Mouse (Mus musculus): ENCODE measurements around the gene Tmem198.

Tmem198 gene

DNA sequence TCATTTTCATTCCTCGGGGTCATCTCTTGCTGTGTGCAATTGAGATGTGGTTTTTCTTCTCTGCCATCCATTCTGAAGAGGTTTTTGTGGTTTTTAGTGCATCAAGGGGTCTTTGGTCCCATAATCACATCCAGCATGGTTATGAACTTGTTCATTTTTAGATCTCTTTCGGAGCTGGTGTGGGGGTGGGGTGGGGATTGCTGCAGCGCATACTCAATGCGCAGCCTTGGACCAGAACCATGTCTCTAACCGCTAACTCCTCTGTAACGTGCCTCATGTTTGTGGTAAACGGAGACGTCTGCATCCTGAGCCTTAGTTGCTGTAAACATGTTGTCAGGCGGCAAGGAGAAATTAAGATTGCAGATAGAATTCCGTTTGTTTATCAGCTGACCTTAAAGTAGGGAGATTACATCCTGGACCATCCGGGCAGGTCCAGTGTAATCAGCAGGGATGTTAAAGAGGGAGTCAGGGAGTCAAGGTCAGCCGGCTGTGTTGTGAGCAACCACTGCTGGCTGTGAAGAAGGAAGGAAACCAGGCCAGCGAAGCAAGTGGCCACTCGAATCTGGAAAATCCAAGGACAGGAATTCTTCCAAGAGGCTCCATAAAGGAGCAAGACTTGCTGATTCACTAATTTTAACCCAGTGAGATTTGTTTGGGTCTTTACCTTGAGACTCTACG lies 37.5 kb downstream of the Tmem198 start:
- no peak for DNase-seq (ENCODE audit: low read depth, low spot score)

DNA sequence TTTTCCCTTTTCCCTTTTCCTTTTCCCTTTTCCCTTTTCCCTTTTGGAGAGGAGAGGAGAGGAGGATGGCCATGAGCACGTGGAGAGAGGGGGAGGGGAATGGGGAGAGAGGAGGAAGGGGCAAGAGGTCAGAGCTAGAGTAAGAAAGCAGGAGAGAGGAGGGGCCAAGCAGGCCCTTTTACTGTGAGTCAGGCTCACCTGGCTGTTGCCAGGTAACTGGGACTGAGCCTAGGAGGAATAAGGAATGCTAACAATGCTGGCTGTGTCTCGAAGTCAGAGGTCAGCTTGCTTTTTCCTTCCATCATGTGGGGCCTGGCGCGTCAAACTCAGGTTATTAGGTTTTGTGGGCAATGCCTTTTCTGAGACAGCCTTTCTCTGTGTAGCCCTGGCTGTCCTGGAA lies 38.7 kb downstream of the Tmem198 start:
- DNase-seq (ENCODE audit: low read depth, low spot score) = no peak

DNA sequence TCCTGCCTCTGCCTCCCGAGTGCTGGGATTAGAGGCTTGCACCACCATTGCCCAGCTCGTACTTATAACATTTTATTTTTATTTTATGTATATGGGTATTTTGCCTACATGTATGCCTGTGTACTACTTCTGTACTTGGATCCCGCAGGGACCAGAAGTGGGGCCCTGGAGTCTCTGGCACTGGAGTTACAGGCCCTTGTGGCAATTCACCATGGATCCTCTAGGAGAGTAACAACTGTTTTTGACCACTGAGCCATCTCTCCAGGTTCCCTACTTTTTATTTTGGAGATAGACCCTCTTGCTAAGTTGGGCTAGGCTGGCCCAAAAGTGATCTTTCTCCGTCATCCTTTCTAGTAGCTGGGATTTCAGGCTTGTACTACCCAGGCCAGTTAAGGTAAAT lies 39.1 kb downstream of the Tmem198 start:
- no peak for DNase-seq (ENCODE audit: low read depth, low spot score)

DNA sequence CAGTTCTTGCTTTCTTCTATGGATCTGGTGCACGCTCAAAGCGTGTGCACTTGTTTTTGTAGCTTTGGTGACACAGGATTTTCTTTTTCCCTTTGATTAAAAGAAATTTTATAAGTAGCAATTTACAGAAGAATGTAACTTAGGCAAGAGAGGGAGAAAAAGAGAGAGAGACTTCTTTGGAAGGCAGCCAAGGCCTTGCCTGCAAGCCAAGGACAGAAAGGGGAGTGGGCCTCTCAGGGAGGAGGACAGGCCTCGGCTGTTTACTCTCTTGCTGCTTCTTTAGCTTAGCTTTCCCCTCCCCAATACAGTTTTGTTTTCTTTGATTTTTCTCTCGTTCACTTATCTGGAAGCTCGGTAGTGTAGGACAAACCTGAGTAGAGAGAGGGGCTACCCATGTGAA lies 40.2 kb downstream of the Tmem198 start:
- no peak for DNase-seq (ENCODE audit: low read depth, low spot score)

GRCm38 (mm10) chr1:75521321-75522031 lies 42.1 kb downstream of the Tmem198 start, which contains the start of gene Stk11ip:
Stk11ip (plus strand) TSS chr1:75521529.
- peak; percentile 87 for DNase-seq (ENCODE audit: low read depth, low spot score)

- DNase-seq (ENCODE audit: low read depth, low spot score) = no peak
These were observed 45.3 kb downstream of the Tmem198 start for GRCm38 (mm10) chr1:75524679-75525078.

DNA sequence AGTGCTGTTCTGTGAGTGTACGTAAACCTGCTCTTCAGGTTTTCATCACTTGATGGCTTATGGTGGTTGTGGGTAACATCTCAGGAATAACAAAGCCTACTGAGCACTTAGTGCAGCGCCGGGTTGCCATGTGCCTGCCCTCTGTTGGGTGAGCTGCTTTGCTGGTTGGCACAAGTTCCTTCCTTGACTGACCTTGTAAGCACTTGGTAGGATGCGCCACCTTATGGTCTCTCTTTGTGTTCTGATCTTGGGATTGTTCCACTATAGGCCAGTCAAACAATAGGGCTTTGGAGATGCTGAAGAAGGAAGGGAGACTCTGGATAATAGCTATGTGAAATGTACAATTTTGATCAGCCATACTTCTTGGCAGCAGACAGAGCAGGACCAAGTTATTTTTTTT lies 51.2 kb downstream of the Tmem198 start:
- DNase-seq (ENCODE audit: low read depth, low spot score) = no peak

GRCm38 (mm10) chr1:75532280-75533172 lies 53.2 kb downstream of the Tmem198 start:
- DNase-seq (ENCODE audit: low read depth, low spot score) = no peak

- no peak for DNase-seq (ENCODE audit: low read depth, low spot score)
These were observed 54.3 kb downstream of the Tmem198 start for GRCm38 (mm10) chr1:75533325-75534252.

All from c-Kit-negative CD71-positive TER-119-positive erythroid progenitor cells, embryonic 14.5 days (primary cell).